Mouse (Mus musculus): ENCODE measurements at regions not wholly inside any gene's neighbourhood (a gene's known extent, or its start where the extent isn't known, plus 50 kb on each side); places are given as distances from the start of the nearest gene placed in this dataset.
A peak's percentile ranks its signal among the peaks of the same experiment; 100 is the strongest.

GRCm38 (mm10) chr8:116115811-116116372, 388.9 kb upstream of the Dynlrb2 start:
- DNase-seq, result peak; percentile 66

GRCm38 (mm10) chr8:116114978-116115377, 389.8 kb upstream of the Dynlrb2 start:
- no peak for DNase-seq

- DNase-seq, result peak; percentile 47
Observed at GRCm38 (mm10) chr8:116114502-116114901, 390.3 kb upstream of the Dynlrb2 start.

- no peak for DNase-seq
Observed at GRCm38 (mm10) chr8:116111168-116111567, 393.6 kb upstream of the Dynlrb2 start.

- DNase-seq, result no peak
Observed at GRCm38 (mm10) chr8:116096666-116097065, 389.1 kb upstream of the Maf start.

- DNase-seq, result no peak
Observed at GRCm38 (mm10) chr8:116083156-116083555, 375.6 kb upstream of the Maf start.

GRCm38 (mm10) chr8:116078849-116079407, 371.3 kb upstream of the Maf start:
- DNase-seq, result no peak

- no peak for DNase-seq
Observed at GRCm38 (mm10) chr8:116071497-116071896, 363.9 kb upstream of the Maf start.

GRCm38 (mm10) chr8:116069538-116069937, 361.9 kb upstream of the Maf start:
- DNase-seq, result no peak

GRCm38 (mm10) chr8:116067978-116068375, 360.4 kb upstream of the Maf start:
- no peak for DNase-seq

GRCm38 (mm10) chr8:116067182-116067977, 359.8 kb upstream of the Maf start:
- DNase-seq, result no peak

GRCm38 (mm10) chr8:116065871-116066270, 358.3 kb upstream of the Maf start:
- no peak for DNase-seq

- peak; percentile 28 for DNase-seq
Observed at GRCm38 (mm10) chr8:116065327-116065726, 357.7 kb upstream of the Maf start.

GRCm38 (mm10) chr8:116064562-116064961, 357.0 kb upstream of the Maf start:
- DNase-seq, result no peak

- no peak for DNase-seq
Observed at GRCm38 (mm10) chr8:116063541-116063940, 355.9 kb upstream of the Maf start.

- DNase-seq, result no peak
Observed at GRCm38 (mm10) chr8:116053483-116053882, 345.9 kb upstream of the Maf start.

GRCm38 (mm10) chr8:116053043-116053442, 345.4 kb upstream of the Maf start:
- no peak for DNase-seq

GRCm38 (mm10) chr8:116048480-116048879, 340.9 kb upstream of the Maf start:
- no peak for DNase-seq

- no peak for DNase-seq
Observed at GRCm38 (mm10) chr8:116046859-116047258, 339.3 kb upstream of the Maf start.

GRCm38 (mm10) chr8:116045526-116045925, 337.9 kb upstream of the Maf start:
- peak; percentile 87 for DNase-seq

- no peak for DNase-seq
Observed at GRCm38 (mm10) chr8:116043381-116043780, 335.8 kb upstream of the Maf start.

- no peak for DNase-seq
Observed at GRCm38 (mm10) chr8:116030966-116031365, 323.4 kb upstream of the Maf start.

- no peak for DNase-seq
Observed at GRCm38 (mm10) chr8:116025321-116025720, 317.7 kb upstream of the Maf start.

- no peak for DNase-seq
Observed at GRCm38 (mm10) chr8:116024811-116025210, 317.2 kb upstream of the Maf start.
